Mouse (Mus musculus): ENCODE data around the gene Pnp2.
"Not testable (repeated sequence)": the region's sequence is repeated elsewhere in the genome, so short reads cannot be mapped to it uniquely, and the experiment has no call there.

GRCm38 (mm10) chr14:50958289-50958995 lies 2.6 kb downstream of the Pnp2 start:
- TF ChIP-seq POLR2A (IDR thresholded peaks at IDR 0.05; ENCODE audit: insufficient read length, low read depth); TCF12 (IDR thresholded peaks at IDR 0.05; ENCODE audit: insufficient read depth, poor library complexity, severe bottlenecking); E2F4 (IDR thresholded peaks at IDR 0.05; ENCODE audit: insufficient read depth); MYOG (IDR thresholded peaks at IDR 0.05; ENCODE audit: control insufficient read depth in 1 of 3, insufficient read depth in 1 of 3, insufficient read length in 2 of 3, low read depth in 2 of 3); MAX (IDR thresholded peaks at IDR 0.05; ENCODE audit: low read depth); USF1 (IDR thresholded peaks at IDR 0.05; ENCODE audit: low read depth); POLR2AphosphoS2 (IDR thresholded peaks at IDR 0.05; ENCODE audit: insufficient read length, low read depth); MYOD1 (IDR thresholded peaks at IDR 0.05; ENCODE audit: control insufficient read depth in 1 of 3, insufficient read length in 2 of 3, low read depth in 2 of 3): not testable (repeated sequence)

Measured in myocyte (in vitro differentiated cells).